Mouse (Mus musculus) lung, embryonic 16.5 days (tissue): ENCODE results near the gene Gpc6. TPM values are rescaled to one million over a fixed set of nuclear protein-coding genes. Genes with fewer than 3 reads are reported as not detected.

Experiments used
- ATAC-seq: fragments of 200-750 bp; cut with Nextera tagmentation; 2 replicates; pipeline ENCODE4 v1.8.0; 2017; ENCODE audit warnings: low read depth, mild to moderate bottlenecking, moderate library complexity
- H3K27ac ChIP-seq: fragments of 300-500 bp; sonication (generic); 2 replicates; pipeline ENCODE4 v1.5.1; 2014; ENCODE audit warnings: mild to moderate bottlenecking, control low read depth, low read length
- H3K27me3 ChIP-seq: fragments of 300-500 bp; sonication (generic); 2 replicates; pipeline ENCODE4 v1.6.1; 2014; ENCODE audit warnings: low read depth, low read length, mixed read lengths; ENCODE audit not compliant: control insufficient read depth, insufficient read depth
- H3K36me3 ChIP-seq: fragments of 300-500 bp; sonication (generic); 2 replicates; pipeline ENCODE4 v1.6.1; 2014; ENCODE audit warnings: low read length; ENCODE audit not compliant: control insufficient read depth, insufficient read depth
- H3K4me1 ChIP-seq: fragments of 300-500 bp; sonication (generic); replicated peaks from 2 replicates; pipeline ENCODE4 v1.6.1; 2014; ENCODE audit warnings: low read length, mixed read lengths; ENCODE audit not compliant: control insufficient read depth, insufficient read depth
- H3K4me2 ChIP-seq: fragments of 300-500 bp; sonication (generic); 2 replicates; pipeline ENCODE4 v1.6.1; 2014; ENCODE audit warnings: low read depth, low read length, control low read depth
- H3K4me3 ChIP-seq: fragments of 300-500 bp; sonication (generic); 2 replicates; pipeline ENCODE4 v1.5.1; 2014; ENCODE audit warnings: mild to moderate bottlenecking, low read length, control low read depth
- H3K9ac ChIP-seq: fragments of 300-500 bp; sonication (generic); 2 replicates; pipeline ENCODE4 v1.6.1; 2014; ENCODE audit warnings: low read length, control low read depth
- H3K9me3 ChIP-seq: fragments of 300-500 bp; sonication (generic); 2 replicates; pipeline ENCODE4 v1.6.1; 2016; ENCODE audit warnings: low read length; ENCODE audit not compliant: control insufficient read depth
- WGBS: fragments of 180-500 bp; shearing (Covaris S2); extraction: QIAGEN DNeasy Blood & Tissue Kit; methylation state at CpG from one replicate; pipeline ENCODE4 v1.1.7; 2014; 5-methylcytosine and 5-hydroxymethylcytosine counted together
- polyA plus RNA-seq: library from polyadenylated mRNA; unstranded; fragments of >200 nt; fragmentation: Nextera tagmentation; extraction: Ambion mirVana; gene quantifications from 2 replicates; pipeline ENCODE4 v1.2.1, GENCODE M21; 2015

Gpc6 gene
- polyA plus RNA-seq, 1 experiment from 2014 or later = 26.1 TPM

- Histone ChIP-seq H3K9me3 (no peaks in the 10 kb centered on the region), H3K4me2 (no peak overlapping the region), H3K36me3 (no peaks in the 10 kb centered on the region), H3K27me3 (no peaks in the 10 kb centered on the region), H3K4me3 (no peak overlapping the region), H3K4me1 (no peaks in the 10 kb centered on the region), H3K9ac (no peak overlapping the region), H3K27ac (no peak overlapping the region)
- no peak for ATAC-seq
- 96% methylated on average over 6 of the region's 6 CpGs for WGBS
These were observed 910.4 kb downstream of the Gpc6 start for GRCm38 (mm10) chr14:117835506-117835905.

- Histone ChIP-seq H3K27me3 (no peaks in the 10 kb centered on the region), H3K4me1 (peaks cover 4% of the 10 kb centered on the region; the same call in 1 of the 2 replicates), H3K36me3 (no peaks in the 10 kb centered on the region), H3K4me3 (no peak overlapping the region), H3K4me2 (no peak overlapping the region), H3K27ac (no peak overlapping the region), H3K9ac (no peak overlapping the region), H3K9me3 (no peaks in the 10 kb centered on the region)
- WGBS = 83% methylated on average over 4 of the region's 4 CpGs
- no peak for ATAC-seq
These were observed 911.9 kb downstream of the Gpc6 start for GRCm38 (mm10) chr14:117837021-117837420.

GRCm38 (mm10) chr14:117837715-117838114 is 912.6 kb downstream of the Gpc6 start:
- peaks cover 4% of the 10 kb centered on the region; the same call in 1 of the 2 replicates for H3K4me1 ChIP-seq
- no peak for ATAC-seq

GRCm38 (mm10) chr14:117841211-117841610 is 916.1 kb downstream of the Gpc6 start:
- no peak for ATAC-seq
- WGBS = 66% methylated on average over 4 of the region's 4 CpGs
- Histone ChIP-seq H3K4me3 (no peak overlapping the region), H3K36me3 (no peaks in the 10 kb centered on the region), H3K4me2 (no peak overlapping the region), H3K9me3 (no peaks in the 10 kb centered on the region), H3K27ac (no peak overlapping the region), H3K9ac (no peak overlapping the region), H3K4me1 (peaks cover 4% of the 10 kb centered on the region; the same call in 1 of the 2 replicates), H3K27me3 (no peaks in the 10 kb centered on the region)

More at GRCm38 (mm10) chr14:117837715-117838114, 912.6 kb downstream of the Gpc6 start:
- Histone ChIP-seq H3K9me3 (no peaks in the 10 kb centered on the region), H3K4me2 (no peak overlapping the region), H3K9ac (no peak overlapping the region), H3K4me3 (no peak overlapping the region), H3K27ac (no peak overlapping the region), H3K27me3 (no peaks in the 10 kb centered on the region), H3K36me3 (no peaks in the 10 kb centered on the region)
- 77% methylated on average over 3 of the region's 3 CpGs for WGBS

GRCm38 (mm10) chr14:117841797-117842553 is 916.9 kb downstream of the Gpc6 start:
- Histone ChIP-seq H3K4me2 (no peak overlapping the region), H3K27ac (no peak overlapping the region), H3K9ac (no peak overlapping the region), H3K4me3 (no peak overlapping the region), H3K27me3 (no peaks in the 10 kb centered on the region), H3K4me1 (peaks cover 4% of the 10 kb centered on the region; the same call in 1 of the 2 replicates), H3K36me3 (no peaks in the 10 kb centered on the region), H3K9me3 (no peaks in the 10 kb centered on the region)
- 48% methylated on average over 14 of the region's 14 CpGs for WGBS
- ATAC-seq = peak; percentile 72; the same call in 1 of the 2 replicates

- no peaks in the 10 kb centered on the region for H3K27me3 ChIP-seq
- no peak overlapping the region for H3K27ac ChIP-seq
- peak; percentile 54; the same call in 1 of the 2 replicates for ATAC-seq
These were observed 924.7 kb downstream of the Gpc6 start for GRCm38 (mm10) chr14:117849591-117850505.

GRCm38 (mm10) chr14:117852266-117852665 is 927.2 kb downstream of the Gpc6 start:
- no peaks in the 10 kb centered on the region for H3K36me3 ChIP-seq
- H3K4me1 ChIP-seq = no peaks in the 10 kb centered on the region
- no peaks in the 10 kb centered on the region for H3K9me3 ChIP-seq
- no peak overlapping the region for H3K27ac ChIP-seq
- no peak overlapping the region for H3K4me3 ChIP-seq
- ATAC-seq = no peak
- WGBS = 80% methylated on average over 3 of the region's 3 CpGs
- H3K4me2 ChIP-seq = no peak overlapping the region
- no peak overlapping the region for H3K9ac ChIP-seq
- no peaks in the 10 kb centered on the region for H3K27me3 ChIP-seq

More at GRCm38 (mm10) chr14:117849591-117850505, 924.7 kb downstream of the Gpc6 start:
- no peak overlapping the region for H3K4me3 ChIP-seq
- 69% methylated on average over 11 of the region's 11 CpGs for WGBS
- no peaks in the 10 kb centered on the region for H3K9me3 ChIP-seq
- no peaks in the 10 kb centered on the region for H3K4me1 ChIP-seq
- H3K4me2 ChIP-seq = no peak overlapping the region
- no peak overlapping the region for H3K9ac ChIP-seq
- H3K36me3 ChIP-seq = no peaks in the 10 kb centered on the region

GRCm38 (mm10) chr14:117852842-117853241 is 927.7 kb downstream of the Gpc6 start:
- 85% methylated on average over 2 of the region's 2 CpGs for WGBS
- no peaks in the 10 kb centered on the region for H3K4me1 ChIP-seq
- no peaks in the 10 kb centered on the region for H3K36me3 ChIP-seq
- no peak overlapping the region for H3K4me2 ChIP-seq
- no peak for ATAC-seq
- no peak overlapping the region for H3K27ac ChIP-seq
- H3K9me3 ChIP-seq = no peaks in the 10 kb centered on the region
- H3K27me3 ChIP-seq = no peaks in the 10 kb centered on the region
- no peak overlapping the region for H3K9ac ChIP-seq
- no peak overlapping the region for H3K4me3 ChIP-seq

- 89% methylated on average over 5 of the region's 5 CpGs for WGBS
- ATAC-seq = no peak
- Histone ChIP-seq H3K4me3 (no peak overlapping the region), H3K4me1 (no peaks in the 10 kb centered on the region), H3K9ac (no peak overlapping the region), H3K27ac (no peak overlapping the region), H3K27me3 (no peaks in the 10 kb centered on the region), H3K9me3 (no peaks in the 10 kb centered on the region), H3K4me2 (no peak overlapping the region), H3K36me3 (no peaks in the 10 kb centered on the region)
These were observed 929.4 kb downstream of the Gpc6 start for GRCm38 (mm10) chr14:117854498-117854897.
